Mouse (Mus musculus) olfactory bulb, adult 2 months (tissue): ENCODE data around the gene Tjp3.

Source experiments
- CTCF ChIP-seq: fragments of 200-500 bp; IDR thresholded peaks from 2 replicates; pipeline ENCODE4 v1.5.1; 2012; ENCODE audit warnings: low read depth, mild to moderate bottlenecking, low read length, moderate library complexity; ENCODE audit not compliant: insufficient read depth
- POLR2A ChIP-seq: fragments of 200-500 bp; IDR thresholded peaks from 2 replicates; pipeline ENCODE4 v1.6.1; 2012; ENCODE audit warnings: mild to moderate bottlenecking, low read depth, low read length, moderate library complexity; ENCODE audit not compliant: insufficient read depth

DNA sequence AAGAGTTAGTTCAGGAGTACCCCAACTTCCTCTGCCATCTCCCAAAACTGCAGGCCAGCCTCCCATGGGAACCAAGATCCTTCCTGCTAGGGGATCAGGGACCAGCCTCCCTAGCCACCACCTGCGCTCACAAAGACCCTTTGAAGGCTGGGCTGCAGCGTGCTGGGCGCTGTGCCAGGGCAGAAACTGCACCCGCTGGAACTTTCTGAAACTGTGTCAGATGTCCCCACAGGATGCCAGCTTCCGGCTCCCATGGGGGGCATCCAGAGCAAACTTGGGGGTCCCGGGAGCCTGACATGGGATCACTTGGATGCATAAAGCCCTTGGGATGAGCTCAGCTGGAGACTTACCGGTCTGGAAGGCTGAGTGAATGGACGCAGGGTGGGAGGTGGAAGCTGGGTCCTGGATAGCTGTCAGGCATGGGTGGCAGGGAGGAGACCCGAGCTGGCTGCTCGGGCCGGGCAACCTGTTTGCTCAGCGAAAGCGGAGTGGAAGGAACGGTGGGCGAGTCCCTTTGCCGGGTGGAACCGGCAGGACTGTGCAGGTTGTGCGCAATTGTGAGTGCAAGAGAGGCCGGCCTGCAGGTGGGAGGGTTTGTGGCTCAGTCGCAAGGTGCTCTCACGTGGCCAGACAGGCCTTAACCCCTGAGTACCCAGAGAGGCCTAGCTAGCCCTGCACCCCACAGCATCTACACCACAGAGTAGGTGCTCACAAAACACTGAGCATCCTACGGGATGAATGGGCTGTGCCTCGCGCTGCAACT is 502 bp downstream of the Tjp3 start:
- TF ChIP-seq CTCF (no peak), POLR2A (no peak)
